8 mouse cellular contexts compared by ENCODE assay signal in the genomic region with DNA sequence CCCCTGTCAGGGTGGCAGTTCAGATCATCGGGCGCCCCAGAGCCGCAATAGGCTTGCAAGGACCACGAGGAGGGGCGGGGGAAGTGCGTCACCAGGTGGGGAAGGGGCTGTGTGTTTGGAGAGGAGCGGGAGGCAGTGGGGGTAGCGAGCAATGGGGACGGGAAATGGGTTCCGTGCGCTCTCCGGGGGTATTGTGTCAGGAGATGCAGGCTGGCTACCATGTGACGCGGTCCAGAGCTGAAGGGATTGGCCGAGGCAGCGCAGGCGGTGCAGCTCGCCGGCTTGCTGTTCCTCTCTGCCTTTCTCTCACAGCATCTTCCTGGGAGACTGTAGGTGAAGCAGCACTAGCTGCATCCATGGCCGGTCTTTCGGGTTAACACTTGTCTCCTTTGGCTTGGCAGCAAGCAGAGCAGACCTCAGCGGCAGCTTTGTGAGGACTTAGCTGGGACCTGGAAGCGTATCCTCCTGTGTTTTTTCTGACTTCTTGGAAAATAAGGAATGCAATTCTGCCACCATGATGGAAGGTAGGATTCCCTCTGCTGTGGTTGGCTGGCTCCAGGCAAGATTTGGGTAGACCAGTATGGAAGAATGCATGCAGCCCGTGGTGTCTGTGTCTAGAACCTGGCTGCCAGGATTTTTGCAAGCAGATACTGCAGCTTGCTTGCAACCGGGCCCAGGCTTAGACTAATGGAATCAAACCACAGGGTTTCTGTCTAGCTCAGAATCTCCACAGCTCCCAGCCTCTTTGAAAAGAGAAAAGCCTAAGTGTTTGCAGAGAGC. TPM values are rescaled to one million over a fixed set of nuclear protein-coding genes. Genes with fewer than 3 reads are reported as not detected.
DNase-seq lines count a peak whose midpoint lies in the region; ATAC-seq and TF ChIP-seq lines count a peak whose summit lies in the region.

No protein-coding gene starts in this region.

- peak overlapping the region; percentile 92 for H3K9ac ChIP-seq in forebrain, embryonic 14.5 days (ENCODE audit: low read length)
- H3K9ac ChIP-seq in liver, embryonic 14.5 days (replicated peaks) = no peak overlapping the region

- H3K9me3 ChIP-seq in forebrain, embryonic 14.5 days (replicated peaks; ENCODE audit: control insufficient read depth, low read length) = no peaks in the 10 kb centered on the region
- H3K9me3 ChIP-seq in liver, embryonic 14.5 days (ENCODE audit: control insufficient read depth, low read length) = no peaks in the 10 kb centered on the region

- H3K4me2 ChIP-seq in forebrain, embryonic 14.5 days (ENCODE audit: low read length) = peak overlapping the region; percentile 95
- peak overlapping the region; percentile 64 for H3K4me2 ChIP-seq in liver, embryonic 14.5 days (ENCODE audit: low read depth)

- DNase-seq in ES-CJ7 (ENCODE audit: low read depth, low spot score) = peak; percentile 62
- peak; percentile 95 for DNase-seq in forebrain, embryonic 14.5 days (ENCODE audit: low spot score)
- DNase-seq in heart, postnatal 10 days = peak; percentile 38 to 53
- DNase-seq in kidney, postnatal 4 days = peak; percentile 59 to 75
- no peak for DNase-seq in liver, embryonic 14.5 days (ENCODE audit: low read depth in 3 of 3, low spot score in 3 of 3)
- peak; percentile 76 for DNase-seq in neural tube, embryonic 10.5 days (ENCODE audit: extremely low spot score, low spot score)
- DNase-seq in thymus, postnatal 14 days = peak; percentile 72

- no peaks in the 10 kb centered on the region for H3K27me3 ChIP-seq in forebrain, embryonic 14.5 days (replicated peaks; ENCODE audit: control insufficient read depth, insufficient read depth, low read length)
- peaks cover 13% of the 10 kb centered on the region for H3K27me3 ChIP-seq in liver, embryonic 14.5 days (ENCODE audit: control insufficient read depth, insufficient read depth, low read length)

- TF ChIP-seq EP300 in liver, embryonic 14.5 days (IDR thresholded peaks at IDR 0.05; ENCODE audit: low read depth) = no peak

- no peak for TF ChIP-seq CTCF in liver, embryonic 14.5 days (IDR thresholded peaks at IDR 0.05; ENCODE audit: low read depth)

- under 1% methylated on average over 25 of the region's 25 CpGs for WGBS in forebrain, embryonic 14.5 days
- WGBS in liver, embryonic 14.5 days (ENCODE audit: insufficient replicate concordance) = 5% methylated on average over 25 of the region's 25 CpGs

- H3K27ac ChIP-seq in forebrain, embryonic 14.5 days (ENCODE audit: low read depth, low read length) = peak overlapping the region; percentile 98
- H3K27ac ChIP-seq in liver, embryonic 14.5 days = no peak overlapping the region

- peaks cover 6% of the 10 kb centered on the region; the same call in 1 of the 2 replicates for H3K4me1 ChIP-seq in forebrain, embryonic 14.5 days (ENCODE audit: control insufficient read depth, insufficient read depth, low read length)
- H3K4me1 ChIP-seq in liver, embryonic 14.5 days (replicated peaks; ENCODE audit: control insufficient read depth in 2 of 2, insufficient read depth in 2 of 2, low read length in 1 of 2) = 0 out of 4 replicates have a peak, but pooled peaks cover 0 to 3% of the 10 kb centered on the region in 2 experiments

- peak; percentile 95 for ATAC-seq in cerebellum, adult (ENCODE audit: insufficient number of reproducible peaks, low FRiP score, low TSS enrichment)
- peak; percentile 97 for ATAC-seq in forebrain, embryonic 14.5 days
- ATAC-seq in liver, embryonic 14.5 days (ENCODE audit: insufficient read depth) = peak; percentile 50; the same call in 1 of the 2 replicates

- H3K4me3 ChIP-seq in forebrain, embryonic 14.5 days (ENCODE audit: low read depth, low read length) = peak overlapping the region; percentile 57
- peak overlapping the region; percentile 14 to 43; a peak in 3 of 4 replicates for H3K4me3 ChIP-seq in liver, embryonic 14.5 days (ENCODE audit: insufficient read depth in 1 of 2, low read depth in 2 of 2, low read length in 2 of 2)

- no peaks in the 10 kb centered on the region for H3K36me3 ChIP-seq in forebrain, embryonic 14.5 days (ENCODE audit: control insufficient read depth, insufficient read depth, low read length)
- no peaks in the 10 kb centered on the region for H3K36me3 ChIP-seq in liver, embryonic 14.5 days (replicated peaks; ENCODE audit: control insufficient read depth, insufficient read depth, low read depth)

- intact Hi-C loops in heart, postnatal 10 days (cut with DNase I) = no loop called here

RNA-seq across cellular contexts. Expression of gene Sgip1, which starts 19.1 kb away (rescaled TPM):
- 21.6 and 38.3 TPM in 2 replicates for polyA plus RNA-seq in forebrain, embryonic 14.5 days (2014; fragmentation: Nextera tagmentation; extraction: Ambion mirVana)
- 1 to 10 TPM in 1 of 2 experiments, under 1 TPM in 1; 0.87 to 2.2 TPM for total RNA-seq in heart, postnatal 10 days (2021)
- 0.06 and 0.10 TPM in 2 replicates for polyA plus RNA-seq in liver, embryonic 14.5 days (2012; rRNA removed)
- 0.32 and 0.35 TPM in 2 replicates for polyA plus RNA-seq in liver, embryonic 14.5 days (2014; fragmentation: Nextera tagmentation; extraction: Ambion mirVana)

Comparison
In these comparisons a context has a peak if more than half of its experiments do, and no peak if none do; other contexts are left out.
1. DNase-seq: peak in ES-CJ7 (single experiment), forebrain, embryonic 14.5 days (single experiment), heart, postnatal 10 days (2 of 2), kidney, postnatal 4 days (2 of 2), neural tube, embryonic 10.5 days (single experiment) and thymus, postnatal 14 days (single experiment); none in liver, embryonic 14.5 days (0 of 3).
2. RNA of gene Sgip1, which starts 19.1 kb away (polyA plus RNA-seq): 21.6 to 38.3 TPM in forebrain, embryonic 14.5 days; 0.06 to 0.35 TPM in liver, embryonic 14.5 days; every median in the first group is over 10 times any median in the second.
3. Peak in every context shown above with its lines, with median percentiles within 50 percentile points of each other: ATAC-seq.